Mouse (Mus musculus) embryo, embryonic 10 days (tissue): Measurements from ENCODE around the gene Pllp.

Source experiments
- DNase-seq: peaks from one replicate; pipeline ENCODE4 v3.0.0-alpha.2; 2015; ENCODE audit warnings: low spot score

Gene Pllp

DNA sequence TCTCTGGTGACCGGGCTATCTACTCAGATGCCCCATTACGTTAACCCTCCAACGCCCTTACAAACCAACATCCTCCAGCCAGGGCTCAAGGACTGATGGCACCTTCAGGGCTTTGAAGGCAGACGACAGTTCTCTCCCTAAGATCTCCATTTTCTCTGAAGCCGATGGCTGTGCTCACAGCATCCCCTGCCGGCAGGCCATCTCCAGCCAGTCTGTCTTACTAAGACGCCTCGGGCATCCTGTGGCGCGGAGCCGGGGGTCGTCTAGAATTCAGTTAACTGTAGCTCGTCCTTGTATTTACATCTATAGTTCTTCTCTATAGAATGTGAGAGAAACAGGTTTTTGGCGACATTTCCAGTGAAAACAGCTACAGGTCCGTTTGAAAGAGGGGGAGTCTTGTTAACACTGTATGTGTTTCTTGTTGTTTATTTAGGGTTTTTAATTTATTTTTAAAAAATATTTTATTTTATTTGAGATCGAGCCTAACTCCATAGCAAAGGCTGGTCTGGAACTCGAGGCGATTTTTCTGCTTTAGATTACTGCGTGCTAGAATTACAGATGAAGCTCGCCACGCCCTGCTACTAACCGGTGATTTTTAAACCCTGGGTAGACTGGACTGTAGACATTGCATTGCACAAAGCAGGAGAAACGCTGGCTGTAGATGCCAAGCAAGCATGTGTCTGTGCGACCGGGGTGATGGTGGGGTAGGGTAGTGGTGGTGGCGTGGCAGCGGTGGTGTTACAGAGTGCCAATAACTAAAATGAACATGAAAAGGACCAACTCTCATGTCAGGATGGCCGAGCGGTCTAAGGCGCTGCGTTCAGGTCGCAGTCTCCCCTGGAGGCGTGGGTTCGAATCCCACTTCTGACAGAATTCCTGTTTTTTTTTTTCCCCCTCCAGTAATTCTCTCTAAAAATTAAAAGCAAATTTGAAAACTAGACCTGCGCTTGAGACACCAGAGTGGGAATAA is 7.1 kb upstream of the Pllp start:
- peak; percentile 94 for DNase-seq

DNA sequence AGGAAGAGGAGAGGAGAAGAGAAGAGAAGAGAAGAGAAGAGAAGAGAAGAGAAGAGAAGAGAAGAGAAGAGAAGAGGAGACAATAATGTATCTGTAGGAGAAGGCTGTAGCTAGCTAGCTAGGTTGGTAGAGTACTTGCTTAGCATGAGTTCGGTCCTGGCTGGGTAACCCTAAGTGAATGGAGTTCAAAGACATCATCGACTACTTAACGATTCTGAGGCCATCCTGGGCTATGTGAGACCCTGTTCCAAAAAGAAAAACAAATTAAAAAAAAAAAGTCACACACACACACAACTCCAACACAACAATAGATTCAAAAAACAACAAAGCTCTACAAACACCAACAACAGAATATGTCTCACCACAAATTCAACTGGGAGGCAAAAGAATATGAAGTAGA is 6.1 kb upstream of the Pllp start:
- DNase-seq: no peak

DNA sequence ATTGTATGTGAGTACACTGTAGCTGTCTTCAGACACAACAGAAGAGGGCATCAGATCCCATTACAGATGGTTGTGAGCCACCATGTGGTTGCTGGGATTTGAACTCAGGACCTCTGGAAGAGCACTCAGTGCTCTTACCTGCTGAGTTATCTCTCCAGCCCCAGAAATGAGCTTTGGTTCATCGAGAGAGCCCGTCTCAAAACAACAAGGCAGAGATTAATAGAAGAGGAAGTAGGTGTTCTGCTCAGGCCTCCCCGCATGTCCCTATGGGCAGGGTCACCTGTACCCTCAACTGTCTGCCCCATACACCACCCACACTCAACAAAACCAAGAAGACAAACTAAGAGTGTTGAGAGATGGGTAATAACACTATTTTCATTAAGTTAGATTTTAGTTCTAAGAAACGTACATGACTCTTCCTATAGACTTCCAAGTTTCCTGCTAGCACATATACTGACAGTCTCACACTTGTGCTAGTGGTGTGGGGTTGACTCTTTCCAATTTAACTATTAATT is 4.4 kb upstream of the Pllp start:
- no peak for DNase-seq

DNA sequence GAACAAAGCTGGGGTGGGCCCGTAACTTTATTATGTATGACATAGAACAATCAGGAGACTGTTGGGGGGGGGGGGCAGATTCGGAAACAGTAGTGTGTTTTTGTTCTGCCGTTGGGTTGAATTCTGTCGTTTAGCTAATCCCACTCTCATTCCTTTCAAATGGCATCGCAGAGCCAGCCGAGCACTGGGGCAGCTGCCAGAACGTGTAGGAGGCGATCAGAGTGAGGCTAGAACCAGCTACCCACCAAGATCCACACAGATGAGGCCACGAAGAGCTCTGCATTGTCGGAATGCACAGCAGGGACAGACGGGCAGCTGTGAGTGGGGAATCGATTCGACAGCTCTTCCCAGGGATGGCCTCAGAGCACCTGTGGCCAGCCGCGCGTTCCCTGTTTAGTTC is 3.3 kb upstream of the Pllp start:
- DNase-seq: no peak

DNA sequence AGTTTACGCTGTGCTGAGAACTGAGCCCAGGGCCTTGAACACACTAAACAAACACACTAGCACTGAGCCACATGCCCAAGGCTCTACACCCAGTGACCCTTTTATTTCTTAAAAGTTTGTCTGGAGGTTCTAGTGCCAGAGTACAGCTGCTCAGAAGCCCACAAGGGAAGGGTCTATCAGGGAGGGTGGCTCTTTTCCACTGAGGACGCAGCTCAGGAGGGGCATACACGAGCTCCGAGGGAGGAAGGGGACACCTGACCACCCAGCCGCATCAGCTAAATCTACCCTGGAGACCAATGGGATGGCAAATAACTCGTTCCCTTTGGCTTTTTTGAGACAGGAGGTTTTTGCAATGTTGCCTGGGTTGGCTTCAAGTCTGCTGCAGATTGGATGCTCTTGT is 1.9 kb upstream of the Pllp start:
- DNase-seq: no peak

DNA sequence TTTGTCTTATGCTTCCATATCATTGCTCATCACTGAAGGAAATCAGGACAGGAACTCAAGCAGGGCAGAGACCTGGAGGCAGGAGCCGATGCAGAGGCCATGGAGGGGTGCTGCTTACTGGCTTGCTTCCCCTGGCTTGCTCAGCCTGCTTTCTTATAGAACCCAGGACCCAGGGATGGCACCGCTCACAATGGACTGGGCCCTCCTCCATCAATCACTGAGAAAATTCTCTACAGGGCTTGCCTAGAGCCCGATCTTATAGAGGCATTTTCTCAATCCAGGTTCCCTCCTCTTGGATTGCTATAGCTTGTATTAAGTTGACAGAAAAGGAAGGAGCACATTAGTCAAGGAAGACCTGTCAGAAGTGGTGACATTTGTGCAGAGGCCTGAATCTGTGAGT is 488 bp upstream of the Pllp start:
- no peak for DNase-seq

DNA sequence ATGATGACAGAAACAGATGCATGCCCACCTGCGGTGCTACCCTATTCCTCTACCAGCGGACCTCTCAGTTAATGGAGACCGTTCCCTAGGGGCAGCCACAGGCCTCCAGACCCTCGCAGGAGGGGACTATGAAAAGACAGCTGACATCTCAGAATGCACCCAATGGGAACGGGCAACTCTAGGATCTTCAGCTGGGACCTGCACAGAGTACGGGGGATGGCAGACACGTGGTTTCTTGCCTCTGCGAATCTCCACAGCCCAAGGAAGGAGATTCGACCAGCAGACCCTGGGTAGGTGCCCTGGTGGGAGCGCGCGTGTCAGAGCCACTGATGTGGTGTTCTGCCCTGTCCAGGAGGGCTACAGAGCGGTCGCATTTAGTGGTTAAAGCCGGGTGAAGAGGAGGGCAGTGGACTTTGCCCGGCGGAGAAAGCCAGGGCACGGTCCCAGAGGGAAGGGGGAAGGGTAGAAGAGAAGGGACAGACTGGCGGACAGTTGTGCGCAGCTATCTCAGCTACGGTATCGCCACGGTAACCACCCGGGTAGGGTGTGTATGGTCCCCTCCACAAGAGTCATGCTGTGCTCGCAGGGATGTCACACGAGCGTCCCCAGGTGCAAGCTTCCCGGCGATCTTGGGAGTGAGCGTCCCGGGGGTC is 611 bp downstream of the Pllp start:
- peak; percentile 28 for DNase-seq

DNA sequence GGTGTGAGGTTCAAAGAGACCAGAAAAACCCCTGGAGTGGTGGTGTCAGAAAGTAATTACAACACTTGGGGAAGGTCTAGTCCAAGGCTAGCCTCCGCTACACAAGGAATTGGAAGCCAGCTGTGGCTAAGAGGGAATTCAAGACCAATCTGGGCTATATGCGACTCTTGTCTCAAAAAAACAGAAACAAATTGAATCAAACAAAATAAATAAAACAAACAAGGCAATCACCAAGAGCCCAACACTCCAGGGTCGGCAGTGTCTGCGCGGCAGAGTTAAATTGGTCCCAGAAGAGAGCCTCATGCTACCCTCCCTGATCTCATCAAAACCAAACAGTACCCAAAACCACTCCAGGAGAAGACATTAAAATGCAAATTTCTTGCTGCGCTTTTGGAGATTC is 1.4 kb downstream of the Pllp start:
- DNase-seq: no peak

DNA sequence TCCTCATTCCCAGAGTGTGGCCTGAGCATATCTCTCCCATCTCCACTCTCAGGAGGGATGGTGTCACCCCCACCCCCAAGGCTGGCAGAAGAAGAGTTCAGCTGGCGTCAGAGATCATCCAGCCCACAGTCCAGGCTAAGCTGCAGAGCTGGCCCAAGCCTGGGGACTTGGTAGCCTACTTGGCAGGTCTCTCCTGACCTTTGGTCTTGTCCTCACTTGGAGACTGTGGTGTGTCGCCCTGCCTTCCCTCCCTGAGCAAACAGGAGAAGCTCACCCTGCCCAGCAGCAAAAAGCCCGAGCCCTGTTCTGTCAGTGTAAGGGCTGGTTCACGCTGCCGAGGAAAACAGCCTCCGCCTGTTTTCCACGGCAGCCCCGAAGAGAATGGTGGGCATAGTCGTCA is 10.1 kb downstream of the Pllp start:
- DNase-seq: no peak

DNA sequence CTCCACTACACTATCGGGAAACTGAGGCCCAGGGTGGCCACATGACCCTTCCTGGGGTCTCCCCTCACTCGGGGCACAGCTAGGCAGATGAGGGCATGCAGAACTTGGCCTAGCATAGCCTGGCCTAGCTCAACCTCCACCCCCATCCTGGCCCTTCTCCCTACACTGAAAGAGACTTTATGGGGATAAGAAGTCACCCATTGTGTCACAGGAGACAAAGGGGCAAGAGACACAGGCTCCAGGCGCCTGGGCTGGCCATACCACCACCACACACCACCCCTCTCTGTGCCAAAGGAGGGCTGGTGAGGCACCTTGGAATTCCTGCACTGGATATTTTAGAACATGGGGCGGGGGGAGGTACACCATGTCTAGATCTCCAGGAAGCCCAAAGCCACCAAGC is 11.8 kb downstream of the Pllp start:
- DNase-seq: no peak

DNA sequence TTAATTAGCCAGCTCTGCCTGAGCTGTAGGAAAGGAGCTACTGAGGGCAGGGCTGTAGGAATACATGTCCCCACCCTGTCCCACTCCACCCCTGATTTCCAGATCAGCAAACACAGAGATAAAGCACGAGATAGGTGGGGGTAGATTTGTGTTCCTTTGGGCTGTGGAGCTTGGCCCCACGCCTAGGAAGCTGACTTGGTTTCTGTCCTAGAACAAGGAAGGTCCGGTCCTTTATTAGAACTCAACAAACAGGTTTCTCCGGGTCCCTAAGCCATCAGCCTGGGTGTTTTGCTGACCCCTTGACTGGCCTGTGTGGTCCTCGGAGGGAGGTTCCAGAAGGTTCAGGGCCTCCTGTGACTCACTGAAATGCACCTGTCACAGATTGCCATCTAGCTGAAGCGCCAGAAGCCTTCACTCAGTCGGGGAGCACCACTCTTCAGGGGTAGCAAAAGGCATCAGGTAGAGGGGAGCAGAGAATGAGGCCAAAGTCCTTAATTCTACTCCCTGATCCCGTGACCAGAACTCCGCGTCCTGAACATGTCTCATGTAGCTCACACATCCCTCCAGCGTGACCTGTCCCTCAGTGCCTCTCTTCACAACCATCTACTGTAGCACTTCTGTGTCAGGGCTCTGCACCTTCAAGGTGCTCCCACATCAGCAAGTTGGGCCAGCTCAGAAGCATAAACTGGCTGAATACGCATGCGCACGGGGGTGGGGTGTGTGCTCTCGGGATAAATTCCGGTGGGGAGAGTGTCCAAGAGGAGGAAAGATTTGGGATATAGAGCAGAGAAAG is 13.2 kb downstream of the Pllp start:
- DNase-seq: no peak

DNA sequence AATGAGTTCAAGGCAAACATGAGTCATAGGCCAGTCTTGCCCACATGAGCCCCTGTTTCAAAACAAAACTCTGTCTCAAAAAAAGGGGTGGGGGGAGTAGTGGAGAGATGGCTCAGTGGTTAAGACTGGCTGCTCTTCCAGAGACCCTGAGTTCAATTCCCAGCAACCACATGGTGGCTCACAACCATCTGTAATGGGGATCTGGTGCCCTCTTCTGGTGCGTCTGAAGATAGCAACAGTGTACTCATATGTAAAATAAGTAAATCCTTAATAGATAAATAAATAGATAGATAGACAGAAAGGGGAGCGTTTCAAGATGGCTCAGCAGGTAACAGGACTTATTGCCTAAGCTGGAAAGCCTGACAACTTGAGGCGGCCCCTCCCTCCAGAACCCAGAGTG is 15.7 kb downstream of the Pllp start:
- no peak for DNase-seq

DNA sequence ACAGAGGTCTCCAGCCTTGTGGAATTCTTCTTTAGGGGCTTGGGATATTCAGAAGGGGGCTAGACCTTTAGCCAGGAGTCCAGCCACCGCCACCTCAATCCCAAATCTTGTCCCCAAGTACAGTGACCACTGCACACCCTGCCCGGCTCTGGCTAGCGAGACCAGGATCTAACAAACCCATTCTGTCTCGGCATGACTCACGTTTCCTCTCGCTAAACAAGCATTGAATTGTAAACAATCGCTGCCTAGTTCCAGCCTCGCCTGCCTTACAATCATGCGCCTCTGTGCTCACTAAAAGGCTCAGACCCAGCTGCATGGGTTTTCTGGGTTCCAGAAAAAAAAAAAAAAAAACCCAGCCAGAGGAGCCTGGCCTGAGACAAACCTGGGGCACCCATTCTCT is 17.5 kb downstream of the Pllp start:
- peak; percentile 48 for DNase-seq

DNA sequence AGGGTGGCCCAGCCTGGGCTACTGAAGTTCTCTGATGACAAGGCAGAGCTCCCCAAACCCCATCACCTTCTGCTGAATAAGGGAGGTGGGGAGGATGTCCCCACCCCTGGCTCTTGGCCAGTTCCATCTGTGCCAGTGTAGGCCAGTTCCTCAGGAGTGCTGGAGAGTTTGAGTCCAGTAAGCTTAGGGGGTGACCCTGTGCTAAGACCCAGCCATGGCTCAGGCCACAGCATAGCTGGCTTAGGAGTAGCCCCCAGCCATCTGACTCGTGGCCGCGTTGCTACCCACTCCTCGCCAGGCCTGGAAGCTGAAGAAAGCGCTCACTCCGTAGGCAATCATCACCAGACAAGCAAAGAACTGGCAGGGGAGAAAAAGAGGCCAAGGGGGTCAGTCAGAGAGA is 20.2 kb downstream of the Pllp start:
- no peak for DNase-seq

DNA sequence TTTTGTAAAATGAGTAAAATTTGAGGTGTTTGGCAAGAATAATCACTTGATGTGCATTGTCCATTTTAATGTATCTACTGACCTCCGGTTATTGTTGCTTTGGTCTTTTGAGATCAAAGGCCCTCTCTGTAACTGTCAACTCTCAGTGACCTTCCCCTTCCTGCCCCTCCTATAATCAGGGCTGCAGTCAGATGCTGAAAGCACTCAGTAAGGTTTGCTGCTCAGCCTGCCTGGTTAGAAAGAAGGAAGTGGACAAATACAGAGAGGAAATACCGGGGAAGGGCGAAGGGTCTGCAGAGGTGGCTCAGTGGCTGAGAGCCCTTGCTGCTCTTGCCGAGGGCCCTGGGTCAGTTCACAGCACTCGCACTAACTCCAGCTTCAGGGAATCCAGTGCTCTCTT is 21.7 kb downstream of the Pllp start:
- peak; percentile 14 for DNase-seq

DNA sequence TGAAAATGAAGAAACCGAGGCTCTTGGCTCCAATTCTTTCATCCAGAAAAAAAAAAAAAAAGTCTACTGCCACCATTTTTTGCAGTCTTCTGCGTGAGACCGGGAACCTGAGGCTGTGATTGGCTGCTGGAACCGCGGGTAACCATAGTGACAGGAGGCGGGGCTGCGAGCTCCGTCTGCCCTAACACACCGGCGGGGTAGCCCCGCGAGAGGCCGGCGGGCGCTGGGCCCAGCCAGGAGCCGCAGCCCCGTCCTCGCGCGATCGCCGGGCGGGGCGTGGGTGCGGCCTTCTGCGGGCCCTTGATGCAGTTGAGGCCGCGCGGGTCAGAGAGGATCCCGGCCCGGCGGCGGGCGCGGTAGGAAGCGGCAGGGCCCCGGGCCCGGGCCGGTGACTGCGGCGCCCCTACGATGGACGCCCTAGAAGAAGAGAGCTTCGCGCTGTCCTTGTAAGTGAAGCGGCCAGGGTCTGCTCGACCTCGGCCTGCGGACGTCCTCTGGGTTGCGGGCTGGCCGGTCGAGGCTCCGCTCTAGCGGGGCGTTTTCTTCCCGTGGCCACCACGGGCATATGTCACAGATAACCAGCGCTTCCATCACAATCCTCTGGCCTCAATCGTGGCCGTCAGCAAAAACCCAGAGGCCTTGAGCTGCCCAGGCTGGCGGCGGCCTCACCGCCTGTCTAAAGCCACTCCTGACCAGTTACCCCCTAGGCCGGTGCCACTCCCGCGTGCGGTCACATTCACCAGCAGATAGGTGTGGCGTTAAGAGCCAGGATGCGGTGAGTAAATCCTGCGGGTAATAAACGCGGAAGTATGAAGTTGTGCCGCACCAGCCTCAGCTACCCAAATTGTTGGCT is 29.4 kb downstream of the Pllp start, which contains the start of gene Arl2bp:
Arl2bp (plus strand) TSS at position 145 of the 853 bp plus-strand sequence.
- DNase-seq: peak; percentile 97

DNA sequence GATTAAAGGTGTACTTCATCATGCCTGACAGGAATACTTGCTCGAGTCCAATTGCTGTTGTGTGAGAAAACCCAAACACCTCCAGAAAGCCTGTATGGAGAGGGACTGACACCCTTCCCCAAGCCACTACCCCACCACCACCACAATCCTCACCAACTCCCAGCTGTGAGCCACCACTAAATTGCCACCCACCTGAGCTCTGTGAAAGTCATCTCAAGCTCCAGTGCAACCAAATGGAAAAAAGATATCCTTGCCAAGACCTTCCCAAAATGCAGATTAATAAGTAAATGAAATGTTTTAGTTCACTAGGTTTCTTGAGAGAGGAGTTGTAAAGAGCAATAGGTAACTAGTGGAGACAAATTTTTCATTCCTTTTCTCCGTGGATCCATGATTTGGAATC is 31.4 kb downstream of the Pllp start:
- DNase-seq: no peak

DNA sequence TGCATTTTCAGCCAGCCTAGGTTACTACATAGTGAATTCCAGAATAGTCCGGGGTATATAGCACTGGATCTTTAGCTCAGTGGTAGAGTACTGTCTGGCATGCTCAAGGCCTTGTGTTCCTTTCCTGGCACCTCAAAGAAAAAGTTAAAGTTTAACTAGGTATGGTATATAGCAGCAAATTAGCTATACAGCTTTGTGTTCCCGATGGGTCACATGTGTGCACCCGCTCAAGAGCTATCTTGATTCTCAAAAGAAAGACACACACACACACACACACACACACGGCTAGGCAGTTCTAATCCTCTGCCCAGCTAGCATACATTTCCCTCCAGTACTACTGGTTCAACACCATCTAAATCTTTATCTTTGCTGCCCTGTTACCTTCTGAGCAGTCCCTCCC is 35.7 kb downstream of the Pllp start:
- DNase-seq: no peak

DNA sequence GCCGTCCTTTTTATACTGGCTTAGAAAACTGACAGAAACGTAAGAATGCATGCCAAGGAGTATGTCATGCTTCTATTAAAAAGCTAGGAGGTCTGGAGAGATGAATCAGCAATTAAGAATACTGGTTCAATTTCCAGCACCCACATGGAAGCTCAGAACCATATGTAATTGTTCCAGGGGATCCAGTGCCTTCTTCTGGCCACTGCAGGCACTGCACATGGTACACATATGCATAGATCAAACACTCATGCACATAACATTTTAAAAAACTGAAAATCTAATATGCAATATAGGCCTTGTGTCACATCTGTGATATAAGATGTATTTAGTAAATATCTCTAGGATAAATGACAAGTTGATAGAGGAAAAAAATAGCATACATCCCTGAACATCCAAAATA is 38.0 kb downstream of the Pllp start:
- DNase-seq: no peak

DNA sequence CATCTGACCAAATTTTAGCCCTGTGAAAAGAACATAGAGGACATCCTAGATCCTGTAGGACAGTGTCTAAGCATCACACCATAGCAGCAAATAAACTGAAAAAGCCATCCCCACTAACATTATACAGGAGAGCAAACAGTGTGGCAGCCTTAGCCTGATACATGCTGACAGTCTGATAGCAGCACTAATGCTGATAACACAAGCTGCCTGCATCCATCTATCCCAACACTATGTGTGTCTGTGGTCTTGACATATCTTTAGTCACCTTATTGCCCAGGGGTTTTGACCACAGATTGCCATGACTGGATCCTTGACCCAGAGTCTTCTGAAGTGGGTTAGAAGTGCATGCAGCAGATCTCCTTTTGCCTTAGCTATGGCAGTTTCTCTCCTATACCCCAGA is 41.1 kb downstream of the Pllp start:
- no peak for DNase-seq

DNA sequence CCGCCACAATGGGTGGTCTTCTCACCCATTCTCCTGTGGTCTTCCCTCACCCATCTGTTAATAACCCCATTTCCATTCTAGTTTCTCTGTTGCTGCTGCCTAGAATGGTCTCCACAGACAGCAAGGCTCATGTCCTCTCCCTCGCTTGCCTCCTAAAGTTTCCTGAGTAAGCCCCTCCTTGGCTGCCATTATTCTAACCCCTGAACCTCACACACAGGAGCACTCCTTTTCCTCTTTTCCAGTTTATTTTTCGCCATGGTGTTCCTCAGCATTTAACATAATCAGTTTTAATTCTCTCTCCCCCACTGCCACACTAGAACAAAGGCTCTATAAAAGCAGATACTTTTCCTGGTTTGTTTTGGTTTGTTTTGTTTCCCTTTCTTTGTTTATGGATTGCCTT is 43.1 kb downstream of the Pllp start:
- no peak for DNase-seq

DNA sequence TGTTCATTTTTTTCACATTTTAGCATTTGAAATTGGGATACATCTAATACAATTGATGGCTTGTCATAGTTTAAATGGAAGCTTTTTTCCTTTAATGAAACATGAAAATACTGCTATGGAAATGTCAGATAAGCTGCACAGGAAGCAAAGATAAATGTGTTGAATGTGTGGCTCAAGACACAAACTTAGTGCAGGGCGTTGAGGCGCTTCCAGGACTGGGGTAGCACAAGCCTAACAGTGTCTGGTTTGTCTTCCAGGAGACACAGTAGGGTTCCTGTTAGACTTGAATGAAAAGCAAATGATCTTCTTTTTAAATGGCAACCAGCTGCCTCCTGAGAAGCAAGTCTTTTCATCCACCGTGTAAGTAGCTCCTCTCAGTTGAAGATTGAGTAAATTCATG is 46.6 kb downstream of the Pllp start:
- DNase-seq: no peak
